Mouse (Mus musculus): ENCODE measurements around the gene Ptprn2.

- TF ChIP-seq CTCF (IDR thresholded peaks at IDR 0.05; ENCODE audit: control insufficient read depth, insufficient read depth, insufficient replicate concordance, low read depth, low read length) (no peak), POLR2A (IDR thresholded peaks at IDR 0.05; ENCODE audit: control insufficient read depth, low read depth, low read length) (no peak)
Measured at GRCm38 (mm10) chr12:116594457-116594856, 108.9 kb downstream of the Ptprn2 start.
